Mouse (Mus musculus) small intestine, adult 2 months (tissue): ENCODE data around the gene Stx7.

Experiments
- CTCF ChIP-seq: fragments of 200-500 bp; IDR thresholded peaks from 2 replicates; pipeline ENCODE4 v1.5.1; 2012; ENCODE audit warnings: low read depth, mild to moderate bottlenecking, control low read depth, inconsistent platforms, low read length, moderate library complexity, mixed read lengths; ENCODE audit not compliant: insufficient replicate concordance, insufficient read length; ENCODE audit errors: extremely low read depth
- POLR2A ChIP-seq: fragments of 200-500 bp; IDR thresholded peaks from 2 replicates; pipeline ENCODE4 v1.6.1; 2012; ENCODE audit warnings: low read depth, mild to moderate bottlenecking, control low read depth, inconsistent platforms, low read length, moderate library complexity

GRCm38 (mm10) chr10:24217558-24218268 is 68.6 kb downstream of the Stx7 start:
- TF ChIP-seq CTCF (no peak), POLR2A (no peak)
